Comparison of ENCODE assay signal across 11 mouse cellular contexts in genomic region chr2:72308981-72309380, GRCm38 (mm10). TPM values are rescaled to one million over a fixed set of nuclear protein-coding genes. Genes with fewer than 3 reads are reported as not detected.
DNase-seq lines count a peak whose midpoint lies in the region; TF ChIP-seq lines count a peak whose summit lies in the region.
"Had no signal": no experiment of that assay in that cellular context is flagged by ENCODE, and none has a peak within 500 bp of the region (broad histone marks: within the 10 kb centered on the region; RNA-seq: fewer than 3 reads in every experiment).

No protein-coding gene starts in this region.

- 40% methylated on average over 5 of the region's 5 CpGs for WGBS in lung, adult 2 months

- no peak for TF ChIP-seq CTCF in lung, adult 2 months (IDR thresholded peaks at IDR 0.05; ENCODE audit: insufficient read depth, low read length)

- no peak for TF ChIP-seq POLR2A in lung, adult 2 months (IDR thresholded peaks at IDR 0.05; ENCODE audit: borderline replicate concordance, extremely low read depth, low read depth, low read length)

- peak; percentile 37 to 49 for DNase-seq in cerebellum, postnatal 10 days
- DNase-seq in cerebellum, adult 9-11 months, result no peak
- peak; percentile 71 for DNase-seq in 3T3-L1 (ENCODE audit: low read depth, low spot score)
- peak; percentile 44 for DNase-seq in gastrocnemius, postnatal 14 days
- peak; percentile 40 for DNase-seq in lung, adult 2 months
- DNase-seq in layer of hippocampus, postnatal 10 days (ENCODE audit: low spot score in 2 of 2), result no peak
- no peak for DNase-seq in left cerebral cortex, adult 9 months (ENCODE audit: low spot score in 2 of 2)
- no peak for DNase-seq in embryo, embryonic 11 days
- DNase-seq: B cell, adult 2 months had no signal

- intact Hi-C loops in gastrocnemius, postnatal 14 days (cut with DNase I; ENCODE audit: low total_unique reads), result no loop called here

- H3K4me1 ChIP-seq in lung, adult 2 months (ENCODE audit: control insufficient read depth, insufficient read depth, low read length), result peaks cover 16% of the 10 kb centered on the region
- H3K4me1 ChIP-seq: neural tube, embryonic 15.5 days had no signal

- H3K4me3 ChIP-seq in lung, adult 2 months (replicated peaks; ENCODE audit: extremely low read depth, low read depth, low read length), result no peak overlapping the region
- H3K4me3 ChIP-seq: embryonic facial prominence, embryonic 12.5 days; neural tube, embryonic 15.5 days had no signal

RNA-seq across cellular contexts. Expression of gene Map3k20, which starts 23.5 kb away (rescaled TPM):
- 100 to 1,000 TPM; 270 to 292 TPM for total RNA-seq in gastrocnemius, postnatal 14 days (2021)
- polyA plus RNA-seq in lung, adult 2 months (2012; rRNA removed), result 20.3 and 35.9 TPM in 2 replicates
- 10 to 100 TPM; 14.3 to 16.5 TPM for total RNA-seq in layer of hippocampus, postnatal 10 days (2021)

Comparison
In these comparisons a context has a peak if more than half of its experiments do, and no peak if none do; other contexts are left out.
1. DNase-seq: peak in cerebellum, postnatal 10 days (2 of 2), 3T3-L1 (single experiment), gastrocnemius, postnatal 14 days (single experiment) and lung, adult 2 months (single experiment); none in cerebellum, adult 9-11 months (single experiment), layer of hippocampus, postnatal 10 days (0 of 2), left cerebral cortex, adult 9 months (0 of 2) and embryo, embryonic 11 days (single experiment).
2. RNA of gene Map3k20, which starts 23.5 kb away (total RNA-seq): 270 to 292 TPM in gastrocnemius, postnatal 14 days; 14.3 to 16.5 TPM in layer of hippocampus, postnatal 10 days; every median in the first group is over 10 times any median in the second.